Mouse (Mus musculus) embryonic facial prominence, embryonic 13.5 days (tissue): ENCODE measurements around the gene Taar4. TPM values are rescaled to one million over a fixed set of nuclear protein-coding genes. Genes with fewer than 3 reads are reported as not detected.

Experiments
- ATAC-seq: fragments of 200-750 bp; cut with Nextera tagmentation; 2 replicates; pipeline ENCODE4 v1.8.0; 2017; ENCODE audit warnings: low read depth; ENCODE audit not compliant: insufficient number of reproducible peaks, insufficient read depth, low FRiP score, low TSS enrichment
- H3K27ac ChIP-seq: fragments of 300-500 bp; sonication (generic); 2 replicates; pipeline ENCODE4 v1.5.1; 2015; ENCODE audit warnings: moderate library complexity, mild to moderate bottlenecking, inconsistent platforms
- H3K27me3 ChIP-seq: fragments of 300-500 bp; sonication (generic); 2 replicates; pipeline ENCODE4 v1.6.1; 2015; ENCODE audit warnings: mild to moderate bottlenecking, inconsistent platforms
- H3K36me3 ChIP-seq: fragments of 300-500 bp; sonication (generic); 2 replicates; pipeline ENCODE4 v1.6.1; 2015; ENCODE audit warnings: mild to moderate bottlenecking, inconsistent platforms
- H3K4me1 ChIP-seq: fragments of 300-500 bp; sonication (generic); 2 replicates; pipeline ENCODE4 v1.6.1; 2015; ENCODE audit warnings: inconsistent platforms
- H3K4me2 ChIP-seq: fragments of 300-500 bp; sonication (generic); 2 replicates; pipeline ENCODE4 v1.6.1; 2015; ENCODE audit warnings: moderate library complexity, mild to moderate bottlenecking, inconsistent platforms
- H3K4me3 ChIP-seq: fragments of 300-500 bp; sonication (generic); 2 replicates; pipeline ENCODE4 v1.5.1; 2015; ENCODE audit warnings: mild to moderate bottlenecking, inconsistent platforms
- H3K9ac ChIP-seq: fragments of 300-500 bp; sonication (generic); 2 replicates; pipeline ENCODE4 v1.6.1; 2015; ENCODE audit warnings: mild to moderate bottlenecking, inconsistent platforms
- H3K9me3 ChIP-seq: fragments of 300-500 bp; sonication (generic); 2 replicates; pipeline ENCODE4 v1.6.1; 2016; ENCODE audit warnings: inconsistent platforms
- WGBS: fragments of 180-500 bp; shearing (Covaris S2); methylation state at CpG from one replicate; pipeline ENCODE4 v1.1.7; 2015; ENCODE audit warnings: mixed read lengths; 5-methylcytosine and 5-hydroxymethylcytosine counted together
- polyA plus RNA-seq: library from polyadenylated mRNA; unstranded; fragments of >200 nt; fragmentation: Nextera tagmentation; extraction: Ambion mirVana; gene quantifications from 2 replicates; pipeline ENCODE4 v1.2.1, GENCODE M21; 2015

Taar4 gene
- polyA plus RNA-seq: not detected in 2 replicates

GRCm38 (mm10) chr10:23960444-23960915 is at the start of gene Taar4:
Taar4 (plus strand) TSS chr10:23960494.
- H3K9me3 ChIP-seq: no peaks in the 10 kb centered on the region
- no peaks in the 10 kb centered on the region for H3K4me1 ChIP-seq
- no peak within 1 kb of the TSS for H3K27ac ChIP-seq
- no peak within 1 kb of the TSS for H3K4me3 ChIP-seq
- no peaks in the 10 kb centered on the region for H3K36me3 ChIP-seq
- no peak within 1 kb of the TSS for H3K9ac ChIP-seq
- no peak for ATAC-seq
- no peak within 1 kb of the TSS for H3K4me2 ChIP-seq
- 0 out of 2 replicates have a peak, but pooled peaks cover 4% of the 10 kb centered on the region for H3K27me3 ChIP-seq
- WGBS: 92% methylated on average over 13 of the region's 13 CpGs

GRCm38 (mm10) chr10:23920056-23920455 is 40.2 kb upstream of the Taar4 start, which contains the start of gene Taar1:
Taar1 (plus strand) TSS chr10:23920356.
- 81% methylated on average over 4 of the region's 4 CpGs for WGBS

GRCm38 (mm10) chr10:23922468-23922867 is 37.8 kb upstream of the Taar4 start:
- no peak overlapping the region for H3K4me2 ChIP-seq
- H3K9ac ChIP-seq: no peak overlapping the region
- no peaks in the 10 kb centered on the region for H3K27me3 ChIP-seq
- WGBS: 78% methylated on average over 3 of the region's 3 CpGs
- no peaks in the 10 kb centered on the region for H3K36me3 ChIP-seq
- H3K4me1 ChIP-seq: no peaks in the 10 kb centered on the region
- no peak for ATAC-seq
- H3K27ac ChIP-seq: no peak overlapping the region
- no peaks in the 10 kb centered on the region for H3K9me3 ChIP-seq
- no peak overlapping the region for H3K4me3 ChIP-seq

More at GRCm38 (mm10) chr10:23920056-23920455, 40.2 kb upstream of the Taar4 start, which contains the start of gene Taar1:
- Histone ChIP-seq H3K27ac (no peak within 1 kb of the TSS), H3K36me3 (no peaks in the 10 kb centered on the region), H3K27me3 (no peaks in the 10 kb centered on the region), H3K4me2 (no peak within 1 kb of the TSS), H3K9ac (no peak within 1 kb of the TSS), H3K4me1 (no peaks in the 10 kb centered on the region), H3K4me3 (no peak within 1 kb of the TSS), H3K9me3 (no peaks in the 10 kb centered on the region)
- ATAC-seq: no peak

GRCm38 (mm10) chr10:23923941-23924340 is 36.4 kb upstream of the Taar4 start:
- ATAC-seq: no peak
- Histone ChIP-seq H3K9me3 (no peaks in the 10 kb centered on the region), H3K27ac (no peak overlapping the region), H3K4me3 (no peak overlapping the region), H3K27me3 (no peaks in the 10 kb centered on the region), H3K36me3 (no peaks in the 10 kb centered on the region), H3K4me1 (no peaks in the 10 kb centered on the region), H3K4me2 (no peak overlapping the region), H3K9ac (no peak overlapping the region)
- WGBS: 81% methylated on average over 2 of the region's 2 CpGs

GRCm38 (mm10) chr10:23937613-23938012 is 22.7 kb upstream of the Taar4 start:
- Histone ChIP-seq H3K4me3 (no peak overlapping the region), H3K27ac (no peak overlapping the region), H3K36me3 (no peaks in the 10 kb centered on the region), H3K9ac (no peak overlapping the region), H3K9me3 (no peaks in the 10 kb centered on the region), H3K27me3 (no peaks in the 10 kb centered on the region), H3K4me1 (no peaks in the 10 kb centered on the region), H3K4me2 (no peak overlapping the region)
- WGBS: 21% methylated on average over 4 of the region's 4 CpGs
- no peak for ATAC-seq

GRCm38 (mm10) chr10:23938312-23938711 is 22.0 kb upstream of the Taar4 start, which contains the start of gene Taar2:
Taar2 (plus strand) TSS chr10:23938572.
- ATAC-seq: no peak
- H3K27me3 ChIP-seq: no peaks in the 10 kb centered on the region
- H3K9me3 ChIP-seq: no peaks in the 10 kb centered on the region
- H3K4me3 ChIP-seq: no peak within 1 kb of the TSS
- no peak within 1 kb of the TSS for H3K9ac ChIP-seq
- H3K4me2 ChIP-seq: no peak within 1 kb of the TSS
- WGBS: 60% methylated on average over 6 of the region's 6 CpGs
- no peaks in the 10 kb centered on the region for H3K4me1 ChIP-seq
- H3K27ac ChIP-seq: no peak within 1 kb of the TSS
- no peaks in the 10 kb centered on the region for H3K36me3 ChIP-seq

GRCm38 (mm10) chr10:23942465-23942864 is 17.8 kb upstream of the Taar4 start:
- H3K9me3 ChIP-seq: no peaks in the 10 kb centered on the region
- WGBS: 67% methylated on average over 5 of the region's 5 CpGs
- H3K27me3 ChIP-seq: no peaks in the 10 kb centered on the region
- no peak overlapping the region for H3K4me3 ChIP-seq
- H3K9ac ChIP-seq: no peak overlapping the region
- no peak overlapping the region for H3K27ac ChIP-seq
- no peaks in the 10 kb centered on the region for H3K36me3 ChIP-seq
- no peak for ATAC-seq
- H3K4me2 ChIP-seq: no peak overlapping the region
- H3K4me1 ChIP-seq: no peaks in the 10 kb centered on the region

GRCm38 (mm10) chr10:23948026-23948425 is 12.3 kb upstream of the Taar4 start:
- no peaks in the 10 kb centered on the region for H3K9me3 ChIP-seq
- no peak overlapping the region for H3K9ac ChIP-seq
- no peaks in the 10 kb centered on the region for H3K27me3 ChIP-seq
- H3K4me1 ChIP-seq: no peaks in the 10 kb centered on the region
- H3K27ac ChIP-seq: no peak overlapping the region
- H3K4me3 ChIP-seq: no peak overlapping the region
- no peaks in the 10 kb centered on the region for H3K36me3 ChIP-seq
- WGBS: 72% methylated on average over 7 of the region's 7 CpGs
- no peak for ATAC-seq
- H3K4me2 ChIP-seq: no peak overlapping the region

- Histone ChIP-seq H3K4me3 (no peak within 1 kb of the TSS), H3K36me3 (no peaks in the 10 kb centered on the region), H3K27me3 (no peaks in the 10 kb centered on the region), H3K9me3 (no peaks in the 10 kb centered on the region), H3K9ac (no peak within 1 kb of the TSS), H3K4me2 (no peak within 1 kb of the TSS), H3K4me1 (no peaks in the 10 kb centered on the region), H3K27ac (no peak within 1 kb of the TSS)
- 86% methylated on average over 16 of the region's 16 CpGs for WGBS
- no peak for ATAC-seq
Measured at GRCm38 (mm10) chr10:23949508-23950005, 10.7 kb upstream of the Taar4 start, which contains the start of gene Taar3. Taar3 (plus strand) TSS chr10:23949558.

GRCm38 (mm10) chr10:23951714-23952113 is 8.6 kb upstream of the Taar4 start:
- no peaks in the 10 kb centered on the region for H3K9me3 ChIP-seq
- H3K4me1 ChIP-seq: no peaks in the 10 kb centered on the region
- H3K4me2 ChIP-seq: no peak overlapping the region
- no peaks in the 10 kb centered on the region for H3K36me3 ChIP-seq
- no peak for ATAC-seq
- H3K27me3 ChIP-seq: no peaks in the 10 kb centered on the region
- 75% methylated on average over 6 of the region's 6 CpGs for WGBS
- no peak overlapping the region for H3K27ac ChIP-seq
- H3K4me3 ChIP-seq: no peak overlapping the region
- no peak overlapping the region for H3K9ac ChIP-seq

- WGBS: 55% methylated on average over 3 of the region's 3 CpGs
- Histone ChIP-seq H3K4me3 (no peak overlapping the region), H3K27ac (no peak overlapping the region), H3K9me3 (no peaks in the 10 kb centered on the region), H3K4me1 (no peaks in the 10 kb centered on the region), H3K9ac (no peak overlapping the region), H3K36me3 (no peaks in the 10 kb centered on the region), H3K27me3 (0 out of 2 replicates have a peak, but pooled peaks cover 4% of the 10 kb centered on the region), H3K4me2 (no peak overlapping the region)
- ATAC-seq: no peak
Measured at GRCm38 (mm10) chr10:23959071-23959470, 1.2 kb upstream of the Taar4 start.

GRCm38 (mm10) chr10:23963444-23963843 is 3.1 kb downstream of the Taar4 start:
- Histone ChIP-seq H3K4me3 (no peak overlapping the region), H3K4me1 (no peaks in the 10 kb centered on the region), H3K9me3 (no peaks in the 10 kb centered on the region), H3K36me3 (no peaks in the 10 kb centered on the region), H3K27ac (no peak overlapping the region), H3K27me3 (no peaks in the 10 kb centered on the region), H3K9ac (no peak overlapping the region), H3K4me2 (no peak overlapping the region)
- ATAC-seq: no peak
- 56% methylated on average over 3 of the region's 3 CpGs for WGBS
